Mouse (Mus musculus): ENCODE results near the gene Tssk4.

- TF ChIP-seq CTCF (IDR thresholded peaks at IDR 0.05; ENCODE audit: low read depth, low read length) (no peak), POLR2A (IDR thresholded peaks at IDR 0.05; ENCODE audit: extremely low read depth, insufficient read depth, low read length) (0 out of 2 replicates have a peak, but pooled peaks have one; percentile 37)
Measured at GRCm38 (mm10) chr14:55635523-55636007, 14.4 kb upstream of the Tssk4 start, which contains the start of gene Ipo4.

Data from liver, adult 2 months (tissue).